Mouse (Mus musculus): ENCODE results near the gene Smg5. TPM values are rescaled to one million over a fixed set of nuclear protein-coding genes. Genes with fewer than 3 reads are reported as not detected.
A peak's percentile ranks its signal among the peaks of the same experiment; 100 is the strongest.
"Not testable (repeated sequence)": the region's sequence is repeated elsewhere in the genome, so short reads cannot be mapped to it uniquely, and the experiment has no call there.

Gene Smg5
- total RNA-seq, 1 experiment from 2014 or later: 61.2 TPM

- no peak for ATAC-seq (replicated peaks; ENCODE audit: low read depth, poor library complexity, severe bottlenecking)
Observed at GRCm38 (mm10) chr3:88350732-88351131, 14.7 kb downstream of the Smg5 start.

DNA sequence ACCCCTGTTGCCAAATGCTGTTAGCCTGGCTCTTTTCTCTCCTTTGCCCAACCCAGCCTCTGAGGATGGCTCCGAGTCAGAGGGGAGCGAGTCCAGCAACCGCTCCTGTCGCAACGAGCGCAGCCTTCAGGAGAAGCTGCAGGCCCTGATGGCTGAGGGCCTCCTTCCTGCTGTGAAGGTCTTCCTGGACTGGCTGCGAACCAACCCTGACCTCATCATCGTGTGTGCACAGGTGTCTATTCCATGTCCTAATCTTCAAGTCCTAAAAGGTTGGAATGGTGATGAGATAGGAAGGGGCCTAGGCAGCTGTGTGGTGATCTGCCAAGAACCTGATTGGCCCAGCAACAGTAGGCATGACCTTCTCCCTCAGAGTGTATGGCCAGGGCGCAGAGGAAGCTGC, 16.8 kb downstream of the Smg5 start:
- no peak for ATAC-seq (replicated peaks; ENCODE audit: low read depth, poor library complexity, severe bottlenecking)

DNA sequence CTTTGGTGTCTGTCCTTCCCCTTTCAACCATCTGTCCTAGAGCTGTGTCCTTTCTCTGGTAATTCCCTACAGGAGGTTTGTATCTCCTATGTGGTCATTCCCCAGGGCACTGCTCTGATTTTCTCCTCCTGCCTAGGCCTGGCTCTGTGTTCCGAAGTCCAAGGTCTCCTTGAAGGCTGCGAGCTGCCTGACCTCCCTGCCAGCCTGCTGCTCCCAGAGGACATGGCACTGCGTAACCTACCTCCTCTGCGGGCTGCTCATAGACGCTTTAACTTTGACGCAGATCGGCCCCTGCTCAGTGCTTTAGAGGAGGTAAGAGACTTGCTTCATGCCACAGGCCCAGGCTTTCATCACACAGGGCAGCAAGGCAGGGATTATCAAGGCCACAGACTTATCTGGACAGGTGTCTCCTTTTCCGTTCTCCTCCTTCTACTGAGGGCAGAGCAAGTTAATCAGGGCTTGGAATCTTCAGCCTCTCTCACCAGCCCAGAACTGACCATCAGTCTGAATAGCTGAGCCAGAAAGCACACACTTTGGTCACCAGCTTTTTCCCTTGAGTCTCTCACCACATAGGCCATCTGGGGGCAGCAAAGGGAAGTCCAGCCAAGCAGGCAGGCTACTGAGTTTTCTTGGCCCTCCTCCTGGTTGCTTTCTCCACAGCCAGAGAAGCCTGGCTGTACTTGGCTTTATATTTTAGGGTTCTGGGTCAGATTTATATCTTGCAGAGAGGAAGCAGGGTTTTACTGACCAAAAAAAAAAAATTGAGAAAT, 18.5 kb downstream of the Smg5 start:
- no peak for ATAC-seq (replicated peaks; ENCODE audit: low read depth, poor library complexity, severe bottlenecking)

DNA sequence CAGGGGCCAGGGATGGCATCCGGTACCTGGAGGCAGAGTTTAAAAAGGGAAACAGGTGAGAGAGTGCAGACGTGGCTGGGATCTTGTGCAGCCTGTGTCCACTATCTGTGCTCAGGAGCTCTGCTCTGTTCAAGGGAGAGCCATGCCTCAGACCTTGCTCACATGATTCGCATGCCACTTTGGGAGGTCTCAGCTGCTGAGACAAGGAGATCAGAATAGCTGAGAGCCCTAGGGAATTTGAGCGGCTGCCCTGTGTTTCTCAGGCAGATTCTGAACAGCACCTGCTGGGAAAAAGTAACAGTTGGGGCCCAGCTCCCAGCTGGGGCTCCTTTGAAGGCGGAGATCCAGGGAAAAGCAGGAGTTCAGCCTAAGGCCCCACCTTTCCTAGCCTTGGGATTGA, 23.5 kb downstream of the Smg5 start:
- ATAC-seq (replicated peaks; ENCODE audit: low read depth, poor library complexity, severe bottlenecking): no peak

DNA sequence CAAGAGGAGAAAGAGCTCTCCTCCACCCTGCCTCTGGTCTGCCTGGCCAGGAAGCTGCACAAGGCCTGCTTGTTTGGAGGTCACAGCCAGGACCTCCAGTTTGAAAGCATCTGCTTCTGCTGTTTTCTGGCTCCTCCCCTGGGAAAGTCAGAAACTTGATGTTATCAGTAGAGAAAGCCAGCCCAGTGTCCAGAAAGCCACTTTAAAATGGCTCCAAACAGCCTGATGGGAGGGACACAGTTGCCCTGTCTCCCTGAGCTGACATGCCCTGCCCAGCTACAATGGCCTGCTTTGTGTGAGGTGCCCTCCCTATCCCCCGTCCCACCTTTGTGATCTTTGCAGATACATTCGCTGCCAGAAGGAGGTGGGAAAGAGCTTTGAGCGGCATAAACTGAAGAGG, 23.9 kb downstream of the Smg5 start:
- no peak for ATAC-seq (replicated peaks; ENCODE audit: low read depth, poor library complexity, severe bottlenecking)

GRCm38 (mm10) chr3:88361096-88361495, 25.0 kb downstream of the Smg5 start:
- no peak for ATAC-seq (replicated peaks; ENCODE audit: low read depth, poor library complexity, severe bottlenecking)

- no peak for ATAC-seq (replicated peaks; ENCODE audit: low read depth, poor library complexity, severe bottlenecking)
Observed at GRCm38 (mm10) chr3:88361612-88362313, 25.7 kb downstream of the Smg5 start.

DNA sequence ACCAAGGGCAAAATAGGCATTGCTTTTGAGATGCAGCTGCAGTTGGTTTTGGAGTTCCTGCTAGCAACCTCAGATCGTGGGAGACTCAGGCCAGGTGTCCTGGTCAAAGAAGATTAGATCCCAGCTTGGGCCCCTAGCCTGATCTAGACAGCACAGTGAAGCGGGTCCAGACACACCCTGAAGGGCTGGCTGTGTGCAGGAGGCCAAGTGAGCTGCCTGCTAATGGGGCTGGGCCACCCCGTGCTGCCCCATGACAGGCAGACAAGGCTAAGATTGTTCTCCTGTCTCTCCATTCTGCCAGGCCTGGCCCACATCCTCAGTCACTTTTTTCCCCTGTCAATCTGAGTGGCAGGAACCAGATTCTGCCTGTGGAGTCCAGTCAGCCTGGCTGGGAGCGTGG, 27.6 kb downstream of the Smg5 start:
- no peak for ATAC-seq (replicated peaks; ENCODE audit: low read depth, poor library complexity, severe bottlenecking)

DNA sequence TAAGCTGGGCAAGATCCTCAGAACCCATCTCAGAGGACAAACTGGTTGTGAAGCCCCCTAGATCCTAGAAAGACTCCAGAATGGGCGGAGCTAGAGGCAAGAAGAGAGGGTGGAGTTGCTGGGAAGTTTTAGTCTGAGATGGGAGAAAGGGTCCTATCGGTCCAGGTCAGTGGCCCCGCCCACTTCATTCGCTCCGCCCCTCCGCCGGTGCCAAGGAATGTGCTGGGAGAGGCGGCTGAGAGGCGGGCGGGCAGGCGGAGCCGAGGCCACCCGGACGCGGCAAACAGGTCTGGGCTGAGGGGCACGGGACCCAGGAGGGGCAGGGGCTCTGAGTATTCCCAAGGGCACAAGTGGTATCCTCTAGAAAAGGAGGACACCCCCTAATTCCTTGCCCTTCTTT, 28.3 kb downstream of the Smg5 start, which contains the start of gene Paqr6:
Paqr6 (plus strand) TSS at position 248 of the 400 bp plus-strand sequence.
- ATAC-seq (replicated peaks; ENCODE audit: low read depth, poor library complexity, severe bottlenecking): no peak

- ATAC-seq (replicated peaks; ENCODE audit: low read depth, poor library complexity, severe bottlenecking): no peak
Observed at GRCm38 (mm10) chr3:88365705-88366361, 29.8 kb downstream of the Smg5 start.

GRCm38 (mm10) chr3:88366830-88367428, 30.9 kb downstream of the Smg5 start:
- ATAC-seq (replicated peaks; ENCODE audit: low read depth, poor library complexity, severe bottlenecking): peak; percentile 86

DNA sequence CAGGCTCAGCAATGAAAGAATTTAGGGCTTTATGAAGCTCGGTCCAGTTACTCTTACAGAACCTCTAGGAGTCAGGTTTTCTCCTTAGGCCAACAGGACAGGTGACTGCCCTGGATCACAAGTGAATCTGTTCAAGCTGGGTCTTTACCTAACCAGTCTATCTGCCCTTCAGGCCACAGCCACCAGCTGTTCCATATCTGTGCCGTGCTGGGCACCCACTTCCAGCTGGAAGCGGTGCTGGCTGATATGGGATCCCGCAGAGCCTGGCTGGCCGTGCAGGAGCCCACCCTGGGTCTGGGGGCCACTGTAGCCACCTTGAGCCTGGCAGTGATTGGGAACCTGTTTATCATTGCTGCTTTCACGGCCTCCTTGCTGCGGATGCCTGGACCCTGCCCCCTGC, 31.5 kb downstream of the Smg5 start:
- not testable (repeated sequence) for ATAC-seq (replicated peaks; ENCODE audit: low read depth, poor library complexity, severe bottlenecking)

DNA sequence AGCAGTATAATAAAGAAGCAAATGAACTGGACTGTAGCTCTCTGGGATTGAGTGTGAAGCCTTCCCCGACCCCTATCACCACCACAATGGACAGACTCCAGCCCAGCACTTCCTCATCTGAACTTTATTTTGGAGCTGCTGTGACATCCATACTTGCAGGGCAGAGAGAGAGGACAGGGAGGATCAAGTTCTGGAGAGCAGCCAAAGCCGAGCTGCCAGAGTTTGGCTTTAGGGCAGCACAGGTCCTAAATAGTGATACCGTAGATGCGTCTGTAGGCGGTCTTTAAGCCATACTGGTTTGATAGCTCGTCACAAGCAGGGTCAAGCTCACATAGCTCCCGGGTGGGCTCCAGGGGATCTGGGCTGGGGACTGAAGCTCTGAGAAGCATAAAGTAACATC, 32.5 kb downstream of the Smg5 start:
- not testable (repeated sequence) for ATAC-seq (replicated peaks; ENCODE audit: low read depth, poor library complexity, severe bottlenecking)

DNA sequence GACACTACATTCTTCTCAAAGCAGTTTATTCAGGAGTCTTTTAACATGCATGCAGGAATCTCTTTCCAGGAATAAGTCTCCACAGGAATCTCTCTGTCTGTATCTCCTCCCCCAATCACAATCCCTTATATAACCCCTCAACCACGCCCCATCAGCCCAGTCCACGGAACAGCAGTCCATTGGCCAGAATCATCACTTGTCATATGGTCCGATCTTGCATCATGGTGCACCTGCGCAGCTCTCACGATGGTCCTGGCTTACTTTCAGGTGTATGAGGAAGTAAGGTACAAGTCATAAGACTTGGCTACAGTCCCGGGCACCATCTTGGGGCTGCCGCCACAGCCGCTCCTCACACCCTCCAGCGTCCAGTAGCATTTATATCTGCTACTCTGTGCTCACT, 36.6 kb downstream of the Smg5 start, which contains the start of gene Bglap3:
Bglap3 (minus strand) TSS at position 101 of the 400 bp plus-strand sequence.
- not testable (repeated sequence) for ATAC-seq (replicated peaks; ENCODE audit: low read depth, poor library complexity, severe bottlenecking)

DNA sequence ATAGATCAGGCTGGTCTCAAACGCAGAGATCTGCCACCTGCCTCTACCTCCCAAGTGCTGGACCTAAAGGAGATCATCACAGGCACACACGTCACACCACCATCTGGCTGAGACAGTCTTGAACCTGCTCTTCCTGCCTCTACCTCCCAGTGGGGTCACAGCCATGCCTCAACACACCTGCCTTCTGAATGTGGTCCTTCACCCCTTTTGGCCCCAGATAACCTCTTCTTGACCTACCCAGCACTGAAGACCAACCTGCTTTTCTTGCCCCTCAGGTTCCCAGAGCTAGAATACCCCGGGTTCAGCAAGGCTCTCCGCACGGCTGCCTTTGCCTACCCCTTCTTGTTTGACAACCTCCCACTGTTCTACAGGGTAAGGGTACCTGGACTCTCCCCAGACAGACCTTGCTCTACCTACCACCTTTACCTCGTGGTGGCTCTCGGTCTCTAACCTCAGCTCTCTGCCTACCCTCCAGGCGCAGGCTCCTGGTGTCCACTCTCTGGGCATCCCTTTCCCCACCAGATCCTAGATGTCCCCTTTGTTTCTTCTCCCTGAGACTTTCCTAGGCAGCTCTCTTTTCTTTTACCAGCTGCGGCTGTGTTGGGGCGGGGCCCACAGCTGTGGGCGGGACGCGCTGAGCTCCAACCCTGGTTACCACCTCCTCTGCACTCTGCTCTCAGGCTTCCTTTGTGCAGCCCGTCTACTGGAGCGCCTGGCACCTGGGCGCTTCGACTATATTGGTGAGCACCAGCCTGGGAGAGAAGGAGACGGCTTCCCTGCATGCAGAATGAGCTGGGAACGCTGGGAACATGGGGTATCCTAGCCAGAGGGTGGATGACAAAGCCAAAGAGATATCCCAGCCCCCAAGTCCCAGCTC, 39.9 kb downstream of the Smg5 start:
- ATAC-seq (replicated peaks; ENCODE audit: low read depth, poor library complexity, severe bottlenecking): peak; percentile 89

- not testable (repeated sequence) for ATAC-seq (replicated peaks; ENCODE audit: low read depth, poor library complexity, severe bottlenecking)
Observed at GRCm38 (mm10) chr3:88376644-88377043, 40.6 kb downstream of the Smg5 start.

DNA sequence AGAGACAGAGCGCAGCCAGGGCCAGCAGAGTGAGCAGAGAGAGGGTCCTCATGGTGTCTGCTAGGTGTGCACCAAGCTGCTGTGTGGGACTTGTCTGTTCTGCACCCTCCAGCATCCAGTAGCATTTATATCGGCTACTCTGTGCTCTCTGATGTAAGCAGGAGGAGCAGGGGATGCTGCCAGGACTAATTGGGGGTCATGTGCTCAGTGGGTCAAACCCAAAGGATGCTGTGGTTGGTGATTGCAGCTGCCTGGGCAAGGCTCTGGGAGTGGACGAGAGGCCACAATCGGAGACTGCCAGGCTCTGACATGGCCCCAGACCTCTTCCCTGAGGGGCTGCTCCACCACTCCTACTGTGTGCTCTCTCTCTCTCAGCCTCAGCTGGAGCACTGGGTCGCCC, 42.5 kb downstream of the Smg5 start, which contains the start of gene Bglap2:
Bglap2 (minus strand) TSS at position 101 of the 400 bp plus-strand sequence.
- not testable (repeated sequence) for ATAC-seq (replicated peaks; ENCODE audit: low read depth, poor library complexity, severe bottlenecking)

GRCm38 (mm10) chr3:88381389-88382315, 45.6 kb downstream of the Smg5 start:
- peak; percentile 92 for ATAC-seq (replicated peaks; ENCODE audit: low read depth, poor library complexity, severe bottlenecking)
